Mouse (Mus musculus): ENCODE measurements around the gene Scaf8. TPM values are rescaled to one million over a fixed set of nuclear protein-coding genes. Genes with fewer than 3 reads are reported as not detected.
"Not testable (repeated sequence)": the region's sequence is repeated elsewhere in the genome, so short reads cannot be mapped to it uniquely, and the experiment has no call there.

Gene Scaf8
- polyA plus RNA-seq, 1 experiment from 2014 or later, result 18.7 TPM

DNA sequence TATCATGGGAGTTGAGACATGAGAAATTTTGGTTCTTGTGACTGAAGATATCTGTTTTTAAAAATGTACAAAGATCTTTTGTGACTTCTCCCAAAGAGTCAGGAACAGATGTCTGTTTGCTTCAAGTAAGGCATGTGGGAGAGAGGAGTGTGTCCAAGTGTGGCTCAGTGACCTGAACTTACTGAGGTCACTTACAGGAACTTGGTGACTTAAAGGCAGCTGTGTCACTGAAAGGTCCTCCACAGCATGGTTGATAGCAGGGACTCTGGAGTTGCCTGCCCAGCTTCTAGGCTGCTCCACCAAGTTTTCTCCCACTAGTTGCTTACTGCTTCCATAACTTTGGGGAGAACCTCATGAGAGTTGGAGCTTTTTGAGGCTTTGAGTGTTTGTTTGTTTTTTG, 20.6 kb downstream of the Scaf8 start:
- no peak overlapping the region for H3K27ac ChIP-seq
- H3K4me1 ChIP-seq (replicated peaks), result no peaks in the 10 kb centered on the region
- H3K27me3 ChIP-seq (ENCODE audit: insufficient read depth, poor library complexity, severe bottlenecking), result no peaks in the 10 kb centered on the region
- peaks cover 54% of the 10 kb centered on the region for H3K36me3 ChIP-seq
- no peaks in the 10 kb centered on the region for H3K9me3 ChIP-seq
- H3K4me3 ChIP-seq, result no peak overlapping the region
- no peak for DNase-seq (ENCODE audit: low spot score)

DNA sequence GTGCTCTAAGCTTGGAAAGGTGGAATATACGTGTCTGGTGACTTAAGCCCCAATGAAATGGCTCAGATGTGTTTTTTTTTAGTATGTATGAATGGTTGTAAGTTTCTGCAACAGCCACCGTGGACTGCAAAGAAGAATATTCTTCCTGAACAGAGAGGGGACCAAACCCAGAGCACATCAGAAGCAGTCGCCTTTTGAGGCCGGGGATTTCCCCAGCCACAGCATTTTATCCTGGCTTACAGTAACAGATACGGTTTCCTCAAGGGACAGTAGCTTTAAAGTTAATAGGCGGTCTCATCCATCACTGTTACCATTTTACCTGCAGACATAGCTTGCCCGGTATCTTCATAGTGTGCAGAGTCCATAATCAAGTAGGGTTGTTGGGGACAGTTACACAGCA, 21.4 kb downstream of the Scaf8 start:
- 92% methylated on average over 7 of the region's 7 CpGs for WGBS
- H3K4me3 ChIP-seq, result no peak overlapping the region
- no peaks in the 10 kb centered on the region for H3K4me1 ChIP-seq (replicated peaks)
- no peak for DNase-seq (ENCODE audit: low spot score)
- no peak overlapping the region for H3K27ac ChIP-seq
- H3K36me3 ChIP-seq, result peaks cover 52% of the 10 kb centered on the region
- no peaks in the 10 kb centered on the region for H3K9me3 ChIP-seq
- no peaks in the 10 kb centered on the region for H3K27me3 ChIP-seq (ENCODE audit: insufficient read depth, poor library complexity, severe bottlenecking)

DNA sequence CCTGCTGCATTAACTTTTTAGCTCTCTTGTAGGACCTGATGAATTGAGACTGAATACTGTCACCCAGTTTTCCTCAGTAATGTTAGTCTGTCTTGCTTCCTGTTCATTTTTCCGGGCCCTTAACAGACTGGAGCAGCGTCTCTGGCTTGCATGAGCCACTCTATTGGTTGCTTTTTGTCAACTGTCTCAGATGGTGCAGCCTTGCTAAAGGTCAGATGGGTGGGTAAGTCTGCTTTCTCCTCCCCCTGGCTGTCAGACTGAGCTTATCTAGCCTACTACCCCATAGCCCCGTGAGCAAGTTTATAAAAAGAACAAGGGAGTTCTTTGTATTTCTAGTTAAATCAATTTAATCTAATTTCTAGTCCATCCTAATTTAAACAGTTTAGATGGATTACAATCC, 23.6 kb downstream of the Scaf8 start:
- no peak for DNase-seq (ENCODE audit: low spot score)
- H3K27me3 ChIP-seq (ENCODE audit: insufficient read depth, poor library complexity, severe bottlenecking), result no peaks in the 10 kb centered on the region
- no peaks in the 10 kb centered on the region for H3K4me1 ChIP-seq (replicated peaks)
- WGBS, result 77% methylated on average over 3 of the region's 3 CpGs
- no peaks in the 10 kb centered on the region for H3K9me3 ChIP-seq
- H3K27ac ChIP-seq, result no peak overlapping the region
- no peak overlapping the region for H3K4me3 ChIP-seq
- H3K36me3 ChIP-seq, result peaks cover 36% of the 10 kb centered on the region

DNA sequence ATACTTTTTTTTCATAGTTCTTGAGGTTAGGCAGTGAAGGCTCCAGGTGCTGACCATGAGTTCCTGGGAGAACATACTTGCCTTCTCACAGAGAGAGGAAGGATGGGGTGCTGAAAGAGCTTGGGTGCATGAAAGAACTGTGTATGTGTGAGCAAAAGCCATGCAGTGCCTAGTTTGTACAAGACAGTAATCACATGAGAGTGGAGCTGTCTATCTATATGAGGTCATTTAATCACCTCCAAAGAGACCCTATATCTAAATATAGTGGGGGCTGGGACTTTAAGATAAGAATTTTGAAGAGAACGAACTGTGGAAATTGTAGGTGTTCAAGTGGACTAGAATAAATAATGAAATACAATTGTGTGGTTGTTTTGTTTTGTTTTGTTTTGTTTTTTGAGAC, 25.3 kb downstream of the Scaf8 start:
- Histone ChIP-seq H3K36me3 (peaks cover 34% of the 10 kb centered on the region), H3K27me3 (ENCODE audit: insufficient read depth, poor library complexity, severe bottlenecking) (no peaks in the 10 kb centered on the region), H3K4me3 (no peak overlapping the region), H3K27ac (no peak overlapping the region), H3K4me1 (replicated peaks) (no peaks in the 10 kb centered on the region), H3K9me3 (no peaks in the 10 kb centered on the region)
- no peak for DNase-seq (ENCODE audit: low spot score)
- WGBS, result 88% methylated on average over 1 of the region's 1 CpGs

DNA sequence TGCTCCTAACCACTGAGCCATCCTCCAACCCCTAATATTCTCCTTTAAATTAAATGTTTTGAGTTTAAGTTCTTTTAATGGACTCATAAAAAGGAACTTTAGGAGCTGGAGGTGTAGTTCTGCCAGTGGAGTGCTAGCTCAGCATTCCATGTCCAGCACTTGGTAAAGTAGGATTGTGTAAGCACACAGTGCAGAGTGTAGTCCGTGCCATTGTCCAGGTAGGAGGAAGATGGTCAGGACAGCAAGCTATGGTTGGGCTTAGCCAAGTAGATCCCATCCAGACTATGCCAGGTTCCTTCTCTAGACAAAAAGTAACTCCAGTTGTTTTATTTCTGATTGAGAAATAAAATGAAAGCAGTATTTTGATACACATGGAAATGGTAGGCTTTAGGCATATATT, 34.1 kb downstream of the Scaf8 start:
- DNase-seq (ENCODE audit: low spot score), result no peak
- Histone ChIP-seq H3K9me3 (no peaks in the 10 kb centered on the region), H3K36me3 (peaks cover 60% of the 10 kb centered on the region), H3K27me3 (ENCODE audit: insufficient read depth, poor library complexity, severe bottlenecking) (no peaks in the 10 kb centered on the region), H3K4me1 (replicated peaks) (no peaks in the 10 kb centered on the region), H3K4me3 (no peak overlapping the region), H3K27ac (no peak overlapping the region)
- WGBS, result 95% methylated on average over 1 of the region's 1 CpGs

DNA sequence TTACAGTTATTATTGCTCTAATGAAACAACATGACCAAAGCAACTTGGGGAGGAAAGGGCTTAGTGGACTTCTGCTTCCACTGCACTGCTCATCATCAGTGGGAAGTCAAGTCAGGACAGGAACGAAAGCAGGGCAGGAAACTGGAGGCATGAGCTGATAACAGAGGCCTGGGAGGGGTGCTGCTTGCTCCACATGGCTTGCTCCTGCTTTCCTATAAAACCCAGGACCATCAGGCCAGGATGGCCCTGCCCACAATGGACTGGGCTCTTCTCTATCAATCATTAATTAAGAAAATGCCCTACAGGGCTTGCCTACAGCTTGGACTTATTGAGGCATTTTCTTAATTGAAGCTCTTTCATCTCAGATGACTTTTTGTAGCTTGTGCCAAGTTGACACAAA, 34.8 kb downstream of the Scaf8 start:
- Histone ChIP-seq H3K4me1 (replicated peaks) (no peaks in the 10 kb centered on the region), H3K27me3 (ENCODE audit: insufficient read depth, poor library complexity, severe bottlenecking) (no peaks in the 10 kb centered on the region), H3K4me3 (no peak overlapping the region), H3K36me3 (peaks cover 61% of the 10 kb centered on the region), H3K27ac (no peak overlapping the region), H3K9me3 (no peaks in the 10 kb centered on the region)
- WGBS, result 81% methylated on average over 1 of the region's 1 CpGs
- DNase-seq (ENCODE audit: low spot score), result no peak

DNA sequence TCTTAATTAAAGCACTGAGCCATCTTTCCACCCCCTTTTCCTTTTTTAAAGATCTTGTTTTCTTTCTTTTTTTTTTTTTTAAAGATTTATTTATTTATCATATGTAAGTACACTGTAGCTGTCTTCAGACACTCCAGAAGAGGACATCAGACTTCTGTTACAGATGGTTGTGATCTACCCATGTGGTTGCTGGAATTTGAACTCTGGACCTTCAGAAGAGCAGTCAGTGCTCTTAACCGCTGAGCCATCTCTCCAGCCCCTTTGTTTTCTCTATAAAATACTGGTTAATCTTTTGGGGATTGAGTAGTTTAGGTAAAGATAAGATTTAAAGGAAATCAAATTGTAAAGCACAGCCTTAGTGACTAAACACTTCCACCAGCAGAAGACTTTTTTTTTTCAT, 35.9 kb downstream of the Scaf8 start:
- not testable (repeated sequence) for H3K4me3 ChIP-seq; H3K27ac ChIP-seq; H3K9me3 ChIP-seq; H3K27me3 ChIP-seq (ENCODE audit: insufficient read depth, poor library complexity, severe bottlenecking); H3K4me1 ChIP-seq (replicated peaks); DNase-seq (ENCODE audit: low spot score)
- WGBS, result 82% methylated on average over 1 of the region's 1 CpGs
- peaks cover 63% of the 10 kb centered on the region for H3K36me3 ChIP-seq

DNA sequence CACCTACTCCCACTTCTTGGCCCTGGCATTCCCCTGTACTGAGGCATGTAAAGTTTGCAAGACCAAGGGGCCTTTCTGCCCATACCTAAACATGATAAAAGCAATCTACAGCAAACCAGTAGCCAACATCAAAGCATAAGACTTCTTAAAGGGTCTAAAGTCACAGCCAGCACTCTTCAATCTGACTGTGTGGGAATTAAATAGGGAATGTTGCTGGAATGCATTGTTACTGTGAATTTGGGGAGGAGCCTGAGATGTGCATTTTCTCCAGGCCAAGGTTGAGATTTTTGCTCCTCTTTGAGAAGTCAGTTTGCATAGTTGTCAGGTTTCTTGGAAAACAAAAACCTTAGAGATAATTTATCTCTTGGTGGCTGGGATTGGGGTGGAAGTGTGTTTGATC, 36.4 kb downstream of the Scaf8 start:
- Histone ChIP-seq H3K27ac (no peak overlapping the region), H3K27me3 (ENCODE audit: insufficient read depth, poor library complexity, severe bottlenecking) (no peaks in the 10 kb centered on the region), H3K4me3 (no peak overlapping the region), H3K4me1 (replicated peaks) (no peaks in the 10 kb centered on the region), H3K36me3 (peaks cover 63% of the 10 kb centered on the region), H3K9me3 (no peaks in the 10 kb centered on the region)
- no peak for DNase-seq (ENCODE audit: low spot score)

DNA sequence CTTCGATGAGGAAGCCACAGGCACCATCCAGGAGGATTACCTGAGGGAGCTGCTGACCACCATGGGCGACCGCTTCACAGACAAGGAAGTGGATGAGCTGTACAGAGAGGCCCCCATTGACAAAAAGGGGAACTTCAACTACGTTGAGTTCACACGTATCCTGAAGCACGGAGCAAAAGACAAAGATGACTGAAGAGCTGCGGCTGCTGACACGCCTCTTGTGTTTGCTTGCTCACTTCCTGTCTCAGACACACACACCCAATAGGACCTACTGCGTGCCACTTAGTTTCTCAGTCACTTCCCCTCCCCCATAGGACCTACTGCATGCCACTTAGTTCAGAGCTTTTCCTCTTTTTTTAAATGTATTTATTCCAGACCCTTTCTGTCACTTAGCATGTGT, 41.4 kb downstream of the Scaf8 start:
- peaks cover 67% of the 10 kb centered on the region for H3K36me3 ChIP-seq

DNA sequence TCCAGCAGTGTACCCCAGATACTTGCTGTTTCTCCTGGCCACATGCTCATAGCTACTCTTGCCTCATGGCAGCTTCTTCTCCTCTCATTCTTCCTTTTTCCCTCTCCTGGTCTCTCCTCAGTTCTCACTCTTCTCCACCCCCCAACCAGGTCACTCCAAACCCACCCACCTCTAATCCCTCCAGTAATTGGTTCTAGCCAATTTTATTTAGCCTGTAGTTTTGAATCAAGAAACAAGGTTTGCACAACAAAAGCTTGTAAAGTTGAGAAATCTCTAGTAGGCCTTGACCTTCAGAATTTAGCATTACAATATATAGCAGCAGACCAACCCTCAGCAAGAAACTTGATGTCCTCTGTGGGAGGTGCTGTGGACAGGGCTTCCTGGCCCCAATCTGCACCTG, 42.2 kb downstream of the Scaf8 start:
- peaks cover 73% of the 10 kb centered on the region for H3K36me3 ChIP-seq

More for the DNA sequence above, 41.4 kb downstream of the Scaf8 start:
- not testable (repeated sequence) for H3K4me1 ChIP-seq (replicated peaks); H3K9me3 ChIP-seq; H3K27ac ChIP-seq; H3K27me3 ChIP-seq (ENCODE audit: insufficient read depth, poor library complexity, severe bottlenecking); H3K4me3 ChIP-seq; DNase-seq (ENCODE audit: low spot score)
- WGBS, result 90% methylated on average over 9 of the region's 9 CpGs

DNA sequence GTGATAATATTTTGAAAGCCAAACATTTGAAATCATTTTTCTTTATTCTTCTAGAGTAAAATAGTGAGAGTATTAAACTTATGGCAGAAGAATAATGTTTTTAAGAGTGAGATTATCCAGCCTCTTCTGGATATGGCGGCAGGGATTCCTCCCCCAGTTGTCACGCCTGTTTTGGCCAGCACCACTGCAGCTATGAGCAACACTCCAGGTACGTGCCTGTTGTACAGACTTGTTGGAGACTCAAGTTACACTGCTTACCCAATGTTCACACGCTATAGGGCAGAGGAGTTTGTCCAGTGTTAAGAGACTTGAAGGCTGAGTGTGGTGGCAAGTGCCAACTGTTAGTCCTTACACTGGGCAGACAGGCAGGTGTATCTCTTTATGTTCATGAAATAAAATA, 48.1 kb downstream of the Scaf8 start:
- Histone ChIP-seq H3K27me3 (ENCODE audit: insufficient read depth, poor library complexity, severe bottlenecking) (no peaks in the 10 kb centered on the region), H3K36me3 (peaks cover 82% of the 10 kb centered on the region), H3K4me3 (no peak overlapping the region), H3K9me3 (no peaks in the 10 kb centered on the region), H3K27ac (no peak overlapping the region), H3K4me1 (replicated peaks) (no peaks in the 10 kb centered on the region)
- 92% methylated on average over 4 of the region's 4 CpGs for WGBS
- DNase-seq (ENCODE audit: low spot score), result no peak

More for the DNA sequence above, 42.2 kb downstream of the Scaf8 start:
- Histone ChIP-seq H3K4me3 (no peak overlapping the region), H3K9me3 (no peaks in the 10 kb centered on the region), H3K4me1 (replicated peaks) (no peaks in the 10 kb centered on the region), H3K27me3 (ENCODE audit: insufficient read depth, poor library complexity, severe bottlenecking) (no peaks in the 10 kb centered on the region), H3K27ac (no peak overlapping the region)
- DNase-seq (ENCODE audit: low spot score), result no peak

DNA sequence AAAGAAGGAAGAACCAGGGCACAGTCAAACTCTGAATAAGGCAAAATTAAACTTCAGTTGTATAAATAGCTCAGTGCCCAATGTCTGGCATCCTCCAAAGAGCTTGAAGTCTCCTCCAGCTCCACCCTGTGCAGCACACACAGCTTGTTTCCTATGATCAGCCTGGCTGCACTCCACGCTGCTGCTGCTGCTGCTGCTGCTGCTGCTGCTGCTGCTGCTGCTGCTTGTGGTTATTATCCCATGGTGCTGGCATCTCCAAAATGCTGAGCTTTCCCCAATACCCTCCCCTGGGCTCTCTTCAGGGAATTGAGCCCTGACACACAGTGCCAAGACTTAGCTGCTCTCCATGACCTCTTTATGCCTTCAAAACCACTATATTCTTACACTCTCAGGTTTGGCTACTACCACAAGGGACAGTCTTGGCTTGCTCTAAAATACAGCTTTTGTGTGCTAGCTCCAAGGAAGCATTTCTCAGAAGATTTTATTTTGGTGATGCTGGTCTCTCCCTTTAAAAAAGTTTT, 65.7 kb downstream of the Scaf8 start:
- peaks cover 84% of the 10 kb centered on the region for H3K36me3 ChIP-seq
- not testable (repeated sequence) for H3K9me3 ChIP-seq; H3K27me3 ChIP-seq (ENCODE audit: insufficient read depth, poor library complexity, severe bottlenecking); H3K4me1 ChIP-seq (replicated peaks); DNase-seq (ENCODE audit: low spot score); H3K4me3 ChIP-seq; H3K27ac ChIP-seq
- WGBS, result 94% methylated on average over 1 of the region's 1 CpGs

DNA sequence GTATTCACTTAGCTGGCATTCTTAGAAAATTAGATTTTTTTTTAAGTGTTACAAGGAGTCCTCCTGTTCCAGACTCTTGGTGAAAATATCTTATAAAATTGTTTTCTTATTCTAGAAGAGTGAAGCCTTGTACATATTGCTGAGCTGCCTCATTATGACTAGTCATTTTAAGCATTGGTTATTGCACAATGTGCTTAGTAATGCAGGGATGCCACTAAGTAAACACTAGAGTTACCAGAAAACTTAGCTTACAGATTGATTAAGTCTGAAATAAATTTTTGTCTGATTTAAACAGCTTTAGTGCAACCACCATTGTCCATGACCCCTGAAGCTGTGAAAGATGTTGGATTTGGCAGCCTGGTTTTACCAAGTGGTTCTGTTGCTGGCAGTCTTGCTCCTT, 80.7 kb downstream of the Scaf8 start:
- not testable (repeated sequence) for H3K9me3 ChIP-seq; DNase-seq (ENCODE audit: low spot score); H3K27ac ChIP-seq; H3K4me3 ChIP-seq; H3K4me1 ChIP-seq (replicated peaks); H3K27me3 ChIP-seq (ENCODE audit: insufficient read depth, poor library complexity, severe bottlenecking)
- peaks cover 90% of the 10 kb centered on the region for H3K36me3 ChIP-seq

DNA sequence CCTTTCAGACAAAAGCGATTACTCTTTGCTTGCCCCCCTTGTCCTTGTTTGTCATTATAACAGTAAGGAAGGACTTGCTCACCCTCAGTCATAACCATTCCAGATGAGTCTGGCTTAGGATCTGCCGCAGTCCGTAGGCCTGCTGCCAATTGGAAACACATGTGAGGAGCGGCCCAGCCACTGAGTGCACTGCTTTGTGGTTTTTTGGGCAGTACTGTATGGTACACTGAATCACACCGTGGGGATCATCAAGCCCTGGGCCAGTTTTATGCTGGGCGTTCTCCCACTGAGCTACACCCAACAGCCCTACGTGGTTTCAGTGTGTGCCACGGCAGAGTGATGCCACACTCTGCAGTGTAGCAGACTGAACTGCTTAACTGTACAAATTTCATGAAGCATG, 85.6 kb downstream of the Scaf8 start:
- no peaks in the 10 kb centered on the region for H3K4me1 ChIP-seq (replicated peaks)
- H3K4me3 ChIP-seq, result no peak overlapping the region
- no peak overlapping the region for H3K27ac ChIP-seq
- no peaks in the 10 kb centered on the region for H3K9me3 ChIP-seq
- peaks cover 93% of the 10 kb centered on the region for H3K36me3 ChIP-seq
- H3K27me3 ChIP-seq (ENCODE audit: insufficient read depth, poor library complexity, severe bottlenecking), result no peaks in the 10 kb centered on the region
- WGBS, result 85% methylated on average over 8 of the region's 8 CpGs
- DNase-seq (ENCODE audit: low spot score), result peak; percentile 9
